Mouse (Mus musculus): Measurements from ENCODE around the gene Dennd1a.

DNA sequence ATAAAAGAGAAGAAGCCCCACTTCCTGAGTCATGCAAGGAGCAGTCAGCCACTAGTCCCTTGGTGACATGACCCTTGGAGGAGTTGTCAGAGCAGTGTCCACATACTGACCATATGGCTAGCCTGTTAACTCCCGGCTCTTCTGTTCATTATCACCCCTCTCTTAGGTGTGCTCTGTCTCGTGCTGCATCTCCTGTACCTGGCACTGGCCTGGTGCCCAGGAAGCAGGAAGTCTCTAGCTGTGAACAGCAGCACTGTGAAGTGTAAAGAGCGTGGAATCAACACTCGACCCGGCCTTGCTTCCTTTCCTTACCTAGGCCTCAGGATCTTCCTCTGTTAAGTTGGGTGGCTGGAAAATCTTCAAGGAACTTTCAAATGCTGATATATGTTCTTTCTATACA is 419.8 kb downstream of the Dennd1a start:
- TF ChIP-seq CTCF (IDR thresholded peaks at IDR 0.05) (no peak), EP300 (IDR thresholded peaks at IDR 0.05; ENCODE audit: insufficient read depth, low read depth, low read length) (no peak)

All from heart, adult 2 months (tissue).